ENCODE assay signal across 23 mouse cellular contexts in genomic region chr13:20985961-20986360, GRCm38 (mm10).
DNase-seq lines count a peak whose midpoint lies in the region; TF ChIP-seq lines count a peak whose summit lies in the region.
"Had no signal": no experiment of that assay in that cellular context is flagged by ENCODE, and none has a peak within 500 bp of the region (broad histone marks: within the 10 kb centered on the region; RNA-seq: fewer than 3 reads in every experiment).

No protein-coding gene starts in this region.

- DNase-seq in ES-E14 (ENCODE audit: low read depth, low spot score) (peak; percentile 43), WW6 (ENCODE audit: low read depth, low spot score) (peak; percentile 5)
- DNase-seq in adrenal gland, adult (ENCODE audit: inconsistent age in 2 of 2, low spot score in 1 of 2), result no peak
- DNase-seq in testis, postnatal 10 days (ENCODE audit: low spot score), result no peak
- no peak for DNase-seq in ovary, postnatal 36 days (ENCODE audit: low spot score)
- DNase-seq: adrenal gland, adult 2 months; adrenal gland, postnatal 10 days; adrenal gland, postnatal 25 days; B cell, adult 2 months; cerebellum, adult 11 months; cerebellum, adult 18-20 months; cerebellum, adult 8-10 months; cerebellum, adult 9-11 months; cerebellum, postnatal 14 days; cerebellum, postnatal 36 days; embryo, embryonic 11 days had no signal

- H3K4me3 ChIP-seq in ES-Bruce4 (ENCODE audit: low read depth, low read length) (no peak overlapping the region), ES-E14 (ENCODE audit: insufficient read depth in 1 of 2, low read depth in 1 of 2, low read length in 2 of 2, poor library complexity in 1 of 2, severe bottlenecking in 1 of 2) (no peak overlapping the region)
- H3K4me3 ChIP-seq: embryonic facial prominence, embryonic 13.5 days; embryonic facial prominence, embryonic 15.5 days; erythroblast, embryonic 14.5 days; forebrain, embryonic 10.5 days; forebrain, embryonic 12.5 days had no signal

- H3K36me3 ChIP-seq in ES-Bruce4 (ENCODE audit: control insufficient read depth, insufficient read depth, low read length, poor library complexity, severe bottlenecking), result no peaks in the 10 kb centered on the region
- H3K36me3 ChIP-seq in ES-E14 (ENCODE audit: control insufficient read depth, insufficient read depth, low read length, poor library complexity, severe bottlenecking), result no peaks in the 10 kb centered on the region
- H3K36me3 ChIP-seq: embryonic facial prominence, embryonic 13.5 days; embryonic facial prominence, embryonic 15.5 days; forebrain, embryonic 10.5 days; forebrain, embryonic 12.5 days had no signal

- no peak for TF ChIP-seq CTCF in ES-Bruce4 (IDR thresholded peaks at IDR 0.05; ENCODE audit: low read depth, low read length)

- H3K9me3 ChIP-seq in ES-Bruce4 (replicated peaks; ENCODE audit: control insufficient read depth, insufficient read depth, low read length, poor library complexity, severe bottlenecking), result no peaks in the 10 kb centered on the region; the same call in 1 of the 2 replicates
- H3K9me3 ChIP-seq in ES-E14 (ENCODE audit: control insufficient read depth, insufficient read depth, low read depth, low read length), result no peaks in the 10 kb centered on the region
- H3K9me3 ChIP-seq: embryonic facial prominence, embryonic 13.5 days; embryonic facial prominence, embryonic 15.5 days; forebrain, embryonic 10.5 days; forebrain, embryonic 12.5 days had no signal

- no peaks in the 10 kb centered on the region for H3K27me3 ChIP-seq in ES-Bruce4 (ENCODE audit: control insufficient read depth, insufficient read depth, low read length, poor library complexity, severe bottlenecking)
- H3K27me3 ChIP-seq: CH12.LX; embryonic facial prominence, embryonic 13.5 days; embryonic facial prominence, embryonic 15.5 days; forebrain, embryonic 12.5 days had no signal

- peaks cover 3% of the 10 kb centered on the region for H3K4me1 ChIP-seq in ES-Bruce4 (ENCODE audit: control insufficient read depth, insufficient read depth, low read length)
- peaks cover 6 to 17% of the 10 kb centered on the region in 2 experiments; a peak in 3 of 4 replicates for H3K4me1 ChIP-seq in ES-E14 (ENCODE audit: control insufficient read depth in 2 of 2, insufficient read depth in 2 of 2, low read length in 2 of 2, poor library complexity in 1 of 2)
- H3K4me1 ChIP-seq: embryonic facial prominence, embryonic 13.5 days; embryonic facial prominence, embryonic 15.5 days; forebrain, embryonic 10.5 days; forebrain, embryonic 12.5 days had no signal

- TF ChIP-seq POLR2A in ES-Bruce4 (IDR thresholded peaks at IDR 0.05; ENCODE audit: insufficient read depth, low read length), result no peak

- peak overlapping the region; percentile 74 for H3K27ac ChIP-seq in ES-Bruce4 (ENCODE audit: insufficient read depth, low read length)
- peak overlapping the region; percentile 13; the same call in 1 of the 2 replicates for H3K27ac ChIP-seq in ES-E14 (ENCODE audit: insufficient read depth, low read depth, low read length, poor library complexity, severe bottlenecking)
- H3K27ac ChIP-seq: embryonic facial prominence, embryonic 13.5 days; embryonic facial prominence, embryonic 15.5 days; forebrain, embryonic 10.5 days; forebrain, embryonic 12.5 days had no signal

- in situ Hi-C loops in ES-E14 (cut with MboI; ENCODE audit: low sequenced_read_pairs in 2 of 2, unreplicated experiment in 2 of 2), result no loop called here

- H3K9ac ChIP-seq in ES-Bruce4 (ENCODE audit: low read depth, poor library complexity, severe bottlenecking) (no peak overlapping the region), ES-E14 (ENCODE audit: insufficient read depth, low read depth, low read length, poor library complexity, severe bottlenecking) (no peak overlapping the region)
- H3K9ac ChIP-seq: embryonic facial prominence, embryonic 13.5 days; embryonic facial prominence, embryonic 15.5 days; forebrain, embryonic 12.5 days had no signal

- TF ChIP-seq EP300 in ES-Bruce4 (IDR thresholded peaks at IDR 0.05; ENCODE audit: insufficient read depth, low read depth, low read length), result no peak

TF ChIP-seq in ES-E14, 5 proteins besides CTCF, POLR2A, EP300 and RAD21:
- TF ChIP-seq ZNF384 (IDR thresholded peaks at IDR 0.05; ENCODE audit: low read depth, low read length) (no peak), MAFK (IDR thresholded peaks at IDR 0.05; ENCODE audit: insufficient read depth, low read depth, low read length) (no peak), CHD2 (IDR thresholded peaks at IDR 0.05; ENCODE audit: low read depth, low read length) (no peak), HCFC1 (IDR thresholded peaks at IDR 0.05; ENCODE audit: borderline replicate concordance, insufficient read depth, low read length) (no peak), ZC3H11A (IDR thresholded peaks at IDR 0.05; ENCODE audit: borderline replicate concordance, low read depth, low read length) (no peak)

Comparison
In these comparisons a context has a peak if more than half of its experiments do, and no peak if none do; other contexts are left out.
1. DNase-seq: peak in ES-E14 (single experiment) and WW6 (single experiment); none in adrenal gland, adult (0 of 2), testis, postnatal 10 days (single experiment) and ovary, postnatal 36 days (single experiment).